Mouse (Mus musculus): Measurements from ENCODE around the gene Hacd2. TPM values are rescaled to one million over a fixed set of nuclear protein-coding genes. Genes with fewer than 3 reads are reported as not detected.

Gene Hacd2
- polyA plus RNA-seq, 1 experiment from 2014 or later: 69.8 TPM

DNA sequence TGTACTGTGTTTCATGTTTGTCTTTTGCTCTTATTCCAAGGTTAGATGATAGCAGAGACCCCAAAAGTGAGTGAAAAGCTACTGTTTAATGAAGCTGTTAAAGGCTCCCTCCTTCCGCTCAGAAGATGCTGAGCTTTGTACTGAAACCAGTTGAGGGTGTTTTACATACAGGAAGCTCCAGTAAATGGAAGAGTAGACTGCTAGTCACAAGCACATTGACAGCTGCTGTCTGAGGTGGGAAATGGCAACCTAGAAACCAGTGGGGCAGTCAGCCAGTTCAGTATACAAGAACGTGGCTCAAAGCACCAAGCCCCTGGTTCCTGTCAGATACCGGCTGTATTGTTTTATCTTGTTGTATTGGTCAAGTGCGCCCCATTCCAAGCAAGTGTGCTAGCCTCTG is 46.7 kb downstream of the Hacd2 start:
- H3K27ac ChIP-seq: no peak overlapping the region
- no peak for DNase-seq (ENCODE audit: extremely low spot score, low spot score)
- 92% methylated on average over 4 of the region's 4 CpGs for WGBS

DNA sequence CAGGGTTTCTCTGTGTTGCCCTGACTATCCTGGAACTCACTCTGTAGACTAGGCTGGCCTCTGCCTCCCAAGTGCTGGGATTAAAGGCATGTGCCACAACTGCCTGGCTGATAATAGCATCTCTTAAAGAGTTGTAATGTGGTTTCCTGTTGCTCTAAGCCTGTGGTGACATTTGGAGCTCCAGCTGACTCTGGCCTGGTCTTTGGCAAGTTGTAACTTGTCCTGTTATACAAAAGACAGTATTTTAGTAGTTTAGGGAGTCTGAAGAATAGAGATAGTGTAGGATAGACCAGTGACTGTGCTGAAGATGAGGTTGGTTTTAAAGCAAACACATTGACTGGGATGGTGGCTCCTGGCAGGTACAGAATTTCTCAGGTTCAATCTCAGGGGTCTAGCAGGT is 52.2 kb downstream of the Hacd2 start:
- Histone ChIP-seq H3K9me3 (no peaks in the 10 kb centered on the region), H3K4me3 (no peak overlapping the region), H3K4me1 (no peaks in the 10 kb centered on the region), H3K27me3 (ENCODE audit: poor library complexity, severe bottlenecking) (no peaks in the 10 kb centered on the region), H3K36me3 (replicated peaks) (peaks cover 34% of the 10 kb centered on the region), H3K27ac (no peak overlapping the region)
- no peak for DNase-seq (ENCODE audit: extremely low spot score, low spot score)

More for the DNA sequence above, 46.7 kb downstream of the Hacd2 start:
- Histone ChIP-seq H3K27me3 (ENCODE audit: poor library complexity, severe bottlenecking) (no peaks in the 10 kb centered on the region), H3K9me3 (no peaks in the 10 kb centered on the region), H3K36me3 (replicated peaks) (0 out of 2 replicates have a peak, but pooled peaks cover 7% of the 10 kb centered on the region), H3K4me1 (peaks cover 13% of the 10 kb centered on the region), H3K4me3 (no peak overlapping the region)

- Histone ChIP-seq H3K9me3 (no peaks in the 10 kb centered on the region), H3K27me3 (ENCODE audit: poor library complexity, severe bottlenecking) (no peaks in the 10 kb centered on the region), H3K4me3 (no peak overlapping the region), H3K36me3 (replicated peaks) (peaks cover 40% of the 10 kb centered on the region), H3K27ac (no peak overlapping the region), H3K4me1 (no peaks in the 10 kb centered on the region)
- WGBS: 91% methylated on average over 3 of the region's 3 CpGs
- DNase-seq (ENCODE audit: extremely low spot score, low spot score): no peak
Observed at GRCm38 (mm10) chr16:35075643-35076042, 53.4 kb downstream of the Hacd2 start.

- Histone ChIP-seq H3K9me3 (no peaks in the 10 kb centered on the region), H3K4me3 (no peak overlapping the region), H3K36me3 (replicated peaks) (peaks cover 15% of the 10 kb centered on the region), H3K27me3 (ENCODE audit: poor library complexity, severe bottlenecking) (no peaks in the 10 kb centered on the region), H3K4me1 (no peaks in the 10 kb centered on the region), H3K27ac (no peak overlapping the region)
- no peak for DNase-seq (ENCODE audit: extremely low spot score, low spot score)
Observed at GRCm38 (mm10) chr16:35093500-35093899, 71.3 kb downstream of the Hacd2 start.

- H3K27me3 ChIP-seq (ENCODE audit: poor library complexity, severe bottlenecking): no peaks in the 10 kb centered on the region
- no peak overlapping the region for H3K4me3 ChIP-seq
- 92% methylated on average over 3 of the region's 3 CpGs for WGBS
- no peaks in the 10 kb centered on the region for H3K4me1 ChIP-seq
- no peak for DNase-seq (ENCODE audit: extremely low spot score, low spot score)
- no peak overlapping the region for H3K27ac ChIP-seq
- H3K36me3 ChIP-seq (replicated peaks): peaks cover 39% of the 10 kb centered on the region
- H3K9me3 ChIP-seq: no peaks in the 10 kb centered on the region
Observed at GRCm38 (mm10) chr16:35097870-35098530, 75.8 kb downstream of the Hacd2 start.

- Histone ChIP-seq H3K36me3 (replicated peaks) (peaks cover 51% of the 10 kb centered on the region), H3K27ac (0 out of 2 replicates have a peak overlapping the region, but pooled peaks have one; percentile 12), H3K27me3 (ENCODE audit: poor library complexity, severe bottlenecking) (no peaks in the 10 kb centered on the region), H3K9me3 (no peaks in the 10 kb centered on the region), H3K4me1 (no peaks in the 10 kb centered on the region; the same call in 1 of the 2 replicates), H3K4me3 (no peak overlapping the region)
- DNase-seq (ENCODE audit: extremely low spot score, low spot score): no peak
- WGBS: 81% methylated on average over 12 of the region's 12 CpGs
Observed at GRCm38 (mm10) chr16:35101751-35102420, 79.7 kb downstream of the Hacd2 start.

- Histone ChIP-seq H3K9me3 (no peaks in the 10 kb centered on the region), H3K4me1 (peaks cover 3% of the 10 kb centered on the region), H3K27me3 (ENCODE audit: poor library complexity, severe bottlenecking) (no peaks in the 10 kb centered on the region), H3K27ac (no peak overlapping the region), H3K4me3 (no peak overlapping the region), H3K36me3 (replicated peaks) (peaks cover 60% of the 10 kb centered on the region)
- no peak for DNase-seq (ENCODE audit: extremely low spot score, low spot score)
- WGBS: 87% methylated on average over 7 of the region's 7 CpGs
Observed at GRCm38 (mm10) chr16:35102866-35103620, 80.8 kb downstream of the Hacd2 start.

GRCm38 (mm10) chr16:35107985-35108384 is 85.8 kb downstream of the Hacd2 start:
- peaks cover 33% of the 10 kb centered on the region for H3K4me1 ChIP-seq
- WGBS: 70% methylated on average over 6 of the region's 6 CpGs
- no peak overlapping the region for H3K27ac ChIP-seq

GRCm38 (mm10) chr16:35109156-35109555 is 86.9 kb downstream of the Hacd2 start:
- Histone ChIP-seq H3K36me3 (replicated peaks) (peaks cover 24% of the 10 kb centered on the region), H3K9me3 (no peaks in the 10 kb centered on the region), H3K4me1 (peaks cover 35% of the 10 kb centered on the region), H3K4me3 (no peak overlapping the region), H3K27ac (0 out of 2 replicates have a peak overlapping the region, but pooled peaks have one; percentile 4), H3K27me3 (ENCODE audit: poor library complexity, severe bottlenecking) (no peaks in the 10 kb centered on the region)
- DNase-seq (ENCODE audit: extremely low spot score, low spot score): no peak
- WGBS: 65% methylated on average over 8 of the region's 8 CpGs

More at GRCm38 (mm10) chr16:35107985-35108384, 85.8 kb downstream of the Hacd2 start:
- Histone ChIP-seq H3K9me3 (no peaks in the 10 kb centered on the region), H3K36me3 (replicated peaks) (peaks cover 33% of the 10 kb centered on the region), H3K27me3 (ENCODE audit: poor library complexity, severe bottlenecking) (no peaks in the 10 kb centered on the region), H3K4me3 (no peak overlapping the region)
- no peak for DNase-seq (ENCODE audit: extremely low spot score, low spot score)

DNA sequence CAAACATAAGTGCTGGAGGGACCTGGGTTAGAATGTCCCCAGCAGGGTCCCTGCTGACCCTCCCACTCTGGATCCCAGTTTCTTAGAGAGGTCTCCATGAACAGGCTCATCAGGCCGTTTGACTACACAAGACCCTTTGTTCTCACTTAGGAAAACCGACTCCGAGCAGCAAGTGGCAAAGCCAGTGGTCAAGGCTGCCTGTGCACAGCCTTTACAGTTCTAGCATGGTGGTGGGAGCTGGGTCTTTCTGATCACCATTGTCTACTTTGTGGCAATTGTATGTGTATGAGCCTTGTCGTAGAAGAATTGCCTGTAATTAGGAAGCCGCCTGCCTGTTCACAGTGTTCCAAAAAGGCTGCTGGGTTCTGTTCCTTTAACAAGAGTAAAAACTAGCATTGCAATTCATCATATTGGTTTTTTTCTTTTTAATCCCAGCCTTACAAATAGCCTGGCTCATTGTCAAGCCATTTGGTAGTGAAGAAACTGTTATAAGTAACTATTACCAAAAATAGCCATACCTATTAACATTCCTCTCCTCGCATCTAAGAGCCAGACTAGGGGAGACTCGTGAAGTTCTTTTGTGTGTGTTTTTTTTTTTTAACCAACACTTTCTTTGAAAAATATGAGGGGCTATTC is 87.5 kb downstream of the Hacd2 start:
- H3K27ac ChIP-seq: 0 out of 2 replicates have a peak overlapping the region, but pooled peaks have one; percentile 4
- no peaks in the 10 kb centered on the region for H3K9me3 ChIP-seq
- H3K4me3 ChIP-seq: no peak overlapping the region
- no peak for DNase-seq (ENCODE audit: extremely low spot score, low spot score)
- WGBS: 46% methylated on average over 7 of the region's 7 CpGs
- H3K4me1 ChIP-seq: peaks cover 37% of the 10 kb centered on the region
- peaks cover 19% of the 10 kb centered on the region for H3K36me3 ChIP-seq (replicated peaks)
- no peaks in the 10 kb centered on the region for H3K27me3 ChIP-seq (ENCODE audit: poor library complexity, severe bottlenecking)

DNA sequence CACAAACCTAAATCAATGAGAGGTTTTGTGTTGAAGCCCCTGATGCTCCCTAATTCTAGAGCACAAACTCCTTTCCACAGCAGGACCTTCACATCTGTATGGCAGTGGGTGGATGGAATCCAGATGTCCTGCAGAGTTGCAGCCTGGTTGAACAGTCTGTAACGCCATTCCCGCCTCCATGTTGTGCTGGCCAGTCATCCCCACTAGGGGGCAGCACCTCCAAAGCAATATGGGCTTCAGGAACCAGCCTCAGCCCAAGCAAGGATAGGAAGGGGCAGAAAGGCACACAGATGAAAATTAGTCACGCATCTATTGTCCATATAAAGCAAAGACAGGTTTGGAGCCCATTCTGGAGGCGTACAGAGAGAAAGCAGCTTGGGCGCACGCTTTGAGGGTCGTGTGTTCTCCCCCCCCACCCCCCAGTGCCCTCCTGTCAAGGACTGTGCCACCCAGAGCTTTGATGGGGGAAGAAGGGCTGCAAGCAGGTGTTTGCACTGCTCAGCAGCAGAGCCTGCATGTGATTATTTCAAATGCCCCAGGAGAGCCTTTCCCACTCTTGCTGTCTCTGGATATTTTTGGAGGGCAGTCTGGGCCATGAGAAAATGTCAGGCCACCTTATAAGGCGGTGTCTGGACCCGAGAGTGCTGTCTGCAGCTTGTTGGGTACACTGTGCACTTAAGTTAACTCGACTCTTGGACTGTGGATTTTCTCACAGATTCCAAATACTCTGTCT is 88.3 kb downstream of the Hacd2 start:
- 0 out of 2 replicates have a peak overlapping the region, but pooled peaks have one; percentile 31 for H3K27ac ChIP-seq
- H3K9me3 ChIP-seq: no peaks in the 10 kb centered on the region
- H3K36me3 ChIP-seq (replicated peaks): peaks cover 19% of the 10 kb centered on the region
- H3K4me1 ChIP-seq: peaks cover 38% of the 10 kb centered on the region
- WGBS: 33% methylated on average over 10 of the region's 10 CpGs
- no peak overlapping the region for H3K4me3 ChIP-seq
- peak; percentile 91 for DNase-seq (ENCODE audit: extremely low spot score, low spot score)
- no peaks in the 10 kb centered on the region for H3K27me3 ChIP-seq (ENCODE audit: poor library complexity, severe bottlenecking)

DNA sequence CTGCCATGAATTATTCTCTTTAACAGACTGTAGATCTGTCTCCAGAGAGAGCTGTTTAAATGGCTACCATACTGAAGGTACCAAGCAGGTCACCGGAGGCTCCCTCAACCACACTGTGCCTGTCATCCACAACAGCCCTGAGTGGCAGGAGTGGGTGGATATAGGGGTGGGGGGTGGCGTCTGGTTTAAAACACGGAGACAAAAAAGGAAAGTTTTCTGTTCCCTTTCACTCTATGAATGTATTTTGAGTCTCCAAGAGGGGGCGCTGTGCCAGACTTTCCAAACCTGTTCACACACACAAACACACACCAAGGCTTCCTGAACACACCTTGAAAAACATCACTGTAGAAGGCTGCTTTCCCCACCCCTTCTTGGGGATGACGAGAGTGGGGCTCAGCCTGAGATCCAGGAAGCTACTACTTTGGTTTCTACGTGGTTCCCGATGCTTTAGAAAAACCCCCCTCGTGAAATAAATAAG is 89.0 kb downstream of the Hacd2 start:
- Histone ChIP-seq H3K4me1 (peaks cover 40% of the 10 kb centered on the region), H3K36me3 (replicated peaks) (peaks cover 17% of the 10 kb centered on the region), H3K27me3 (ENCODE audit: poor library complexity, severe bottlenecking) (no peaks in the 10 kb centered on the region), H3K27ac (0 out of 2 replicates have a peak overlapping the region, but pooled peaks have one; percentile 31), H3K9me3 (no peaks in the 10 kb centered on the region), H3K4me3 (no peak overlapping the region)
- WGBS: 67% methylated on average over 8 of the region's 8 CpGs
- no peak for DNase-seq (ENCODE audit: extremely low spot score, low spot score)
